Mouse (Mus musculus) skeletal muscle tissue, adult 2 months (tissue): ENCODE data around the gene Tardbp.

Experiments
- DNase-seq: peaks from one replicate; pipeline ENCODE4 v3.0.0-alpha.2; 2012; ENCODE audit warnings: low read depth, low spot score

Tardbp gene

DNA sequence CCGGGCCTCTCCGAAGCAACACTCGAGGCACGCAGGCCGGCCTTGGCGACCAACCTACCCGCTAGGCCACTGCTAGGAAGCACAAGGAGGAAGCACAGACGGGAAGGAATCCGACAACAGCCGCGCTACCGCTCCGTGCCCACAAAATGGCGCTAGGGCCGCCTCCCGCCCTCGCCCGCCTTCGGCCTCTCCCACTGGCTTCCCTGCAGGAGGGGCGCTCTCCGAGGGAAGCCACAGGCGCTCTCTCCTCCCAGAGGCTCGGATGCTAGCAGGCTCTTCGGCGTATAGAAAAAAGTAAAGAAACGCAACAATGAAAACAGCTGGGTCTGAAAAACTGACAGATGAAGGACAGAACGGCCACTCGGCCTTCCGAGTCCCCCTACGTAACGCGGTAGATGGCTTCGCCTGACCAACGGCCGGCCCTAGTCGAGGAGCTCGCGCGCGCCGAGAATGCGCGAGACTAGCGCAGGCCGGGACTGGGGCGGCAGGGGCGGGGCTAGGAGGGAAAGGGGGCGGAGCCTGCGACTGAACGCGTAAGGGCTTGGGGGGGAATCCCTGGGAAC lies at the start of gene Tardbp:
Gene Tardbp (minus strand): TSS at position 397 of the 563 bp plus-strand sequence.
- DNase-seq, result peak; percentile 94

DNA sequence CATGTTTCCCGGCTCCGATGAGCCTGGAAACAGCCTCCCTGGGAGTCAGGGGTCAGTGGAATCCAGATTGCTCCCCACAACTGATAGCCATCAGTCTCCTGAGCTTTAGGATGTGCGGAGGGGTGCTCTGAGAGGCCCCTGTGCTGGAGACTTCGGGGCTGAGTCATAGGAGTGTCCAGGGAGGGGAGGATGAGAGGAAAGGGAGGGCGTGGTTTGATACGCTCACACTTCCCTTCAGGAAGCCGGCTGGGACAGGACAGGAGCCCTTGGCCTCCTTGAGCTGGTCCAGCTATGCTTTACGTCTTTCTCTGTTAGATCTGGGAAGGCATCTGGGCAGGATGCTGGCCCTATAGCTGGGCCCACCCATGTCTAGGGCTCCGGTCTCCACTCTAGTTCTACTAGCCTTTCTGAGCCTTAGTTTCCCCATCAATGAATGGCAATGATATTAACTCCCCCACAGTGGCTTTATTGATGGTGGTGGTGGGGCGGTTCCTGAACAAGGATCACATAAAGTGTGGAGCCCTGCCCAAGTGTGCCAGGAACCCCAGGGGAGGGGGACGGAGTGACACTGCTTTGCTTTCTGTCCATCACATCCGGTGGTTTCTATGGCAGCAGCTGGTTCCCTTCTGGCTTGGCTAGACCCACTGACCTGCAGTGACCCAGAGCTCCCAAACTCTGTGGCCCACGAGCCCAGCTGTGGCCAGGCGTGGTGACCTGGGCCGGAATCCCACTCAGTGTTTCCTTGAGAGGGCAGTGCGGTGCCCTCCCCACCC lies 49.6 kb upstream of the Tardbp start:
- no peak for DNase-seq

GRCm38 (mm10) chr4:148675043-148675442 lies 48.2 kb upstream of the Tardbp start:
- no peak for DNase-seq

DNA sequence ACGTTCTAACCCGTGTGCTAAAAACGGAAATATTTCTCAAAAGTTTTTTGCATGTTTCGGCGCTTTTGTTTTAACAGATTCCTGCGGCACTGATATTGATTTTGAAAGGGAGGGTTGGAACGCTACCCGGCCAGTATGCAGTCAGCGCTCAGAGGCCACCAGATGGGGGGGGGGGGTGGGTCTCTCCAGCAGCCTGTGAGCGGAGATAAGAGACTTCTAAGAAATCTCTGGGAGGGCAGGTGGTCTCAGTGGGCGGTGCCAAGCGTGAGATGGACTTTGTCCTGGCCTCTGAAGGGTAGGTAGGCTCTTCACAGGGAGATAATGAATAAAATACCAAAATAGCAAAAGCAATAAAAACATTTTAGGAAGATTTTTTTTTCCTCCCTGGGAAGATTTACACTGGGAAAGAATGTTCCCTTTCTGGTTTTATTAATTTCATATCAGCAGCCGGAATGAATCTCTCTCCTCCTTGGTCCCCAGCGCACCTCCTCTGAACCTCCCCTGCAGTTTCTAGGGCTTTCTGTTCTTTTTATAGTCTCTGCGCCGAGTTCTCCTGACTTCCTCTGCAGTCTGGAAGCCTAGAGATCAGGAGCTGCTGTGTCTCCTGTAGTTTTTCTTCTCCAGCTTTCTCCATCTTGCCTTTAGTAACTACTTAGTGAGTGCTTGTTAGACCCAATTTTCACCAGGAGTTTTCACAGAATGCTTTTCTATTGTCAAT lies 44.6 kb upstream of the Tardbp start:
- no peak for DNase-seq

- DNase-seq, result peak; percentile 83
Observed at GRCm38 (mm10) chr4:148667006-148667755, 40.4 kb upstream of the Tardbp start.

- DNase-seq, result no peak
Observed at GRCm38 (mm10) chr4:148664021-148664420, 37.2 kb upstream of the Tardbp start.

DNA sequence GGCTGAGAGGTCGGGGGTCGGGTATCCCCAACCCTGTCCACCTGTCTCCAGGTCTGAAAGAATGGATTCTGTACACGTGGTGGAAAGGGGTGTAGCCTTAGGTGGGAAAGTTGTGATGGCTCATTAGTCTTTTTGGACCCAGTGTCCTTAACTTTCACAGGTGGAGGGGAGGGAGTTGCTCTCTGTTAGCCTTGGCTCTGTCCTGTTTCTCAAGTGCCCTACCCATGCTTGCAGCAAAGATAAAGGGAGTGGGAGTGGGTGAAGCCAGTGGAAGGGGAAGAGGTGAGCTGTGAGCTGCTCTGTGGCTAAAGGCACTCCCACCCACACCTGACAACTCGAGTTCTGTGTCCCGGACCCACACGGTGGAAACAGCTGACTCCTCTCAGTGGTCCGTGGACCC lies 36.5 kb upstream of the Tardbp start:
- no peak for DNase-seq

DNA sequence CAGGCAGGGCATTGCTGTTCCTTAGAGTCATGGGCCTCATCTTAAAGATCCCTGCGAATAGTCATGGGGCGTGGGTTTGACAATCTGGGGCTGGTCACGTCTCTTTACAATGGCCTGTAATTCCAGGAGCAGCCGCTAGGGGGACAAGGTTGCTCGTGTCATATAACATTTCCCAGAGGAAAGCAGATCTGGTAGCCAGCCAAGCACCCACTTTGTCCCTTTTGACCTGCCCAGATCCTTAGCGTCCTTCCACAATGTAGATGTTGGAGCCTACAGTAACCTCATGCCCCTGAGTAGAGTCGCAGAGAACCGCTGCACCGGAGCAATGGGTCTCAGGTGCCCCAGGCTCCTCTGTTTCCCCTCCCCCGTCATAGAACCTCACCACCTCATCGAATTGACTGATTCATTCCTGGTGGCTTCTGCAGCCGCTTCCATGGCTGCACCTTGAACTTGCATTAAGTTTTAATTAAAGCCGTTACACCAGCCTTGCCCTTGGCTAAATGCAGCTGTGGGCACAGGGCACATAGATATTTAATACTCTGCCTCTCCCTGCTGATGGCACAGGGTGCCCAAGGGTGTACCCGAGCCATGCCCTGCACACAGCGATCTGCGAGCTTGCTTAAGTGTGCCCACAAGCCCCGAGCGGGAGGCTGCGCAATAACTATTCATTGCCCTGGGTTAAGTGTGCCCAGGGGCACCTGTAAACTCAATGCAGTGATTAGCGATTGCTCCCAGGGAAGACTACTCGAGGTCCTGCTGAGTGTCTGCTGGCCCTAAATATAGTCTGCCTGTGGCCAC lies 35.5 kb upstream of the Tardbp start:
- peak; percentile 67 for DNase-seq

- DNase-seq, result no peak
Observed at GRCm38 (mm10) chr4:148660174-148660573, 33.4 kb upstream of the Tardbp start.

GRCm38 (mm10) chr4:148657776-148658175 lies 31.0 kb upstream of the Tardbp start:
- DNase-seq, result no peak

DNA sequence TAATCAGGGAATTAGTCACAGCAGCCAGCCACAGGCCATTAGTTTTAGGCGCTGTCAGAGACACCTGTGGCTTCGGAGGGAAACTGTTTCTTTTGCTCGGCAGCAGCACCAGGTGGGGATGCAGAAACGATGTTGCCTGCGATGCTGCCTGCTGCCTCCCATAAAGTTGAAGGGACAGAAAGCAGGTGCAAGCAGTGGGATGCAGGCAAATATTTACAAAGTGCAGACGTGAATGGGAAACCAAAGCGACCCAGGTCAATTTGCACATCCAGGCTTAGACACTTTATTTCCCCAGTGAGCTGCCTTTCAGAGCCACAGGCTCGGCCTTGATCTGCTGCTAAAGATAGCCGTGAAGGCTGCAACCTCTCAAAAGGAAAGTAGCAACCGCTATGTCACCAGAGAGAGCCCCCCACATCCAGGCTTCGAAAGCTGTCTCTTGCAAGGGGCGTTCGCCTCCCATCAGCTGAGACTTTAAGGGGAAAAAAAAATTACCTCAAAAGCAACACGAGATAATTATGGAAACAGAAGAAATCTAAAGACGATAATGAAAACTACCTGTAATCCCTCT lies 30.0 kb upstream of the Tardbp start:
- no peak for DNase-seq

DNA sequence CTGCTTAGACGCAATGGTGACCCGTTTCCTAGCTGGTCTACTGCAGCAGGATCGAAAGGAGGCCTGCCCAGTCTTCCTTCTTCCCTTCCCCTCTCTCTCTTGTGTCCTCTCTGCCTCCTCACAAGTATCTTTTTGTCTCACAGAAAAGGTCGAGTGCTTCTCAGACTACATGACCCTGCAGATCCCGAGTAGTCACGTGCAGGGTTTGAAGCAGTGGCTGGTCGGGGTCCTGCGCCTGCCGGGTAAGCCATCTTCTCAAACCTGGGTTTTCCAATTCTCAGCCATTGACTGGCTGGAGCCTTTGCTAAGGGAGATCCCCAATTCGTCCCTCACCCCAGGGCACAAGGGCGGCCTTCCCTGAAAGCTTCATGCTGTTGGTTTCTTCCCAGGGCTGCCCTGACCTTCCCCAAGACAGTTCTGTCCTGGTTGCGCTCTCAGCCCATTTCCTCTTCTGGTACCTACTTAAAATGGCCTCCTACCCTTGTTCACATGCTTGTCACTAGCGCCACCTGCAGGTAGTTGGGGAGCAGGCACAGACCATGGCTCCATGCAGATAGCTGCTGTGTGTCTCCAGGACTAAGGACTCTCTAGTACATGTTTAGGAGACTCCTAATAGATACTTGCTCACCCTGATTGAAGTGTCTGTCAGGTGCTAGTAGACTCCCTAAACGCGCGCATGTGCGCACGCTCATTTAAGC lies 28.0 kb upstream of the Tardbp start:
- DNase-seq, result no peak

- peak; percentile 69 for DNase-seq
Observed at GRCm38 (mm10) chr4:148651045-148651444, 24.2 kb upstream of the Tardbp start.

- DNase-seq, result no peak
Observed at GRCm38 (mm10) chr4:148649309-148649708, 22.5 kb upstream of the Tardbp start.

GRCm38 (mm10) chr4:148646616-148647015 lies 19.8 kb upstream of the Tardbp start:
- no peak for DNase-seq

DNA sequence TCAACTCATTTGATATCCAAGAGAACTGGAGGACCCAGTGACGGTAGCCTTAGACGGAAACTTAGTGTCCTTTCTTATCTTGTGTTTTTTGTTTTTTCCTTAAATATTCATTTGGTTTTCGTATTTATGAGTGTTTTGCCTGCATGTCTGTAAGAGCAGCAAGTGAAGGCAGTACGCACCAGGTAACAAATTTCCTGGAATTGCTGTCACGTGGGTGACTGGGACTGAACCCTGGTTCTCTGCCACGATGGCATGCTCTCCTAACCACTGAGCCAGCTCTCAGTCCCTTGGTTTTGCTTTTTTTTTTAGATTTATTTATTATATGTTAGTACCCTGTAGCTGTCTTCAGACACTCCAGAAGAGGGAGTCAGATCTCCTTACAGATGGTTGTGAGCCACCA lies 18.1 kb upstream of the Tardbp start:
- no peak for DNase-seq

DNA sequence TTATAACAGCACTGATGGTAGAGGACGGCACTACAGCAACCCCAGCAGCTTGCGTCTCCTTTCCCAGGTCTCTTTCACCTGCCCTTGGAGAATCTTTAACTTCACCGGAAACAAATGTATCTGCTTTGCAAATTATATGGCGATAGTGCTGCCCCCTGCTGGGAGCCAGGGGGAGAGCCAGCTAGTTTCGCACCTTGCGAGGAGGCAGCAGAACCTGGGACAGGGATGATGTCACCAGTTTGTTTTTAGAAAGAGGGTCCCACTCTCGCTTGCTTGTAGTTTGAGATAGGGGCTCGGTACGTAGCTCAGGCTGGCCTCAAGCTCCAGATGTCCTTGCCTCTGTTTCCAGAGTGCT lies 17.3 kb upstream of the Tardbp start:
- peak; percentile 49 for DNase-seq

- no peak for DNase-seq
Observed at GRCm38 (mm10) chr4:148643291-148644156, 16.7 kb upstream of the Tardbp start, which contains the start of gene Gm572. Gene Gm572, plus strand, starts transcription at chr4:148643317.

DNA sequence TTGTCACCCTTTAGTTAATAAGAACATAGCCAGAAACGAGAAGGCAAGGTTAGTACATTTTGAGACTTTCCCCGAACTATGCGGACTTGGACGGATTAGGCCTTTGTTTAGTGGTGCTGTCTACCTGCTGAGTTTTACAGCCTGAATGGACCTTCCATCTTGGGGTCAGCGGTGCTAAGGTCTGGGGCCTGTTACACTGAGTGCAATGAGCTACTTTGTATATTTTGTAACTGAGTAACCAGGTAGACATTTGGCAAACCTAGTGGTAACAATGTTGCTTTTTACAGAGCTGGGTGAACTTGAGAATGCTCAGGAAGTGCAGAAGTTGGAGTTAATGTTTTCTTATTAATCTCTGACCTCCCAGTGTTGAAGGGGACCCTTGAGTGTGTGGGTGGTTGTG lies 14.3 kb upstream of the Tardbp start:
- DNase-seq, result no peak
